In genomic region chr12:108915893-108916292, GRCm38 (mm10) we compare ENCODE assay signal across 8 mouse cellular contexts. TPM values are rescaled to one million over a fixed set of nuclear protein-coding genes. Genes with fewer than 3 reads are reported as not detected.
DNase-seq lines count a peak whose midpoint lies in the region; ATAC-seq and TF ChIP-seq lines count a peak whose summit lies in the region.

No protein-coding gene starts in this region.

- ATAC-seq in forebrain, postnatal 0 days: peak; percentile 91

- no peaks in the 10 kb centered on the region for H3K9me3 ChIP-seq in forebrain, postnatal 0 days (ENCODE audit: low read length)

- 17% methylated on average over 6 of the region's 6 CpGs for WGBS in forebrain, postnatal 0 days

- H3K36me3 ChIP-seq in forebrain, postnatal 0 days (ENCODE audit: insufficient read depth): no peaks in the 10 kb centered on the region; the same call in 1 of the 2 replicates

- peak overlapping the region; percentile 8; the same call in 1 of the 2 replicates for H3K4me2 ChIP-seq in forebrain, postnatal 0 days (ENCODE audit: low read depth)

- peak; percentile 65 for DNase-seq in layer of hippocampus, adult 11-12 months (ENCODE audit: low spot score)
- no peak for DNase-seq in layer of hippocampus, adult 9-10 months (ENCODE audit: low spot score)
- DNase-seq in forebrain, postnatal 0 days: peak; percentile 78
- peak; percentile 70 to 71 for DNase-seq in left cerebral cortex, postnatal 10 days (ENCODE audit: extremely low spot score in 1 of 2, low spot score in 2 of 2)
- DNase-seq in retina, embryonic 14.5 days (ENCODE audit: low spot score): peak; percentile 79
- DNase-seq in ovary, adult 18-20 months (ENCODE audit: low spot score): no peak
- no peak for DNase-seq in thymus, adult 18-20 months
- no peak for DNase-seq in adrenal gland, adult 8-10 months

- H3K4me1 ChIP-seq in forebrain, postnatal 0 days (ENCODE audit: insufficient read depth): peaks cover 27% of the 10 kb centered on the region; the same call in 1 of the 2 replicates

- no peak overlapping the region for H3K27ac ChIP-seq in forebrain, postnatal 0 days (ENCODE audit: low read depth, low read length)

- no peak overlapping the region for H3K4me3 ChIP-seq in forebrain, postnatal 0 days (ENCODE audit: low read depth, low read length)

- H3K27me3 ChIP-seq in forebrain, postnatal 0 days (ENCODE audit: insufficient read depth, low read length): no peaks in the 10 kb centered on the region

- no peak for TF ChIP-seq CTCF in forebrain, postnatal 0 days (IDR thresholded peaks at IDR 0.05; ENCODE audit: low read depth)

- intact Hi-C loops in left cerebral cortex, postnatal 10 days (cut with DNase I): no loop called here

- no peak overlapping the region for H3K9ac ChIP-seq in forebrain, postnatal 0 days

RNA-seq across cellular contexts. Expression of gene Wars, which starts 21.9 kb away (rescaled TPM):
- 91.6 and 92.5 TPM in 2 replicates for total RNA-seq in forebrain, postnatal 0 days (2014; rRNA removed)
- 99.8 and 108 TPM in 2 replicates for polyA plus RNA-seq in forebrain, postnatal 0 days (2015; fragmentation: Nextera tagmentation; extraction: Ambion mirVana)
- total RNA-seq in left cerebral cortex, postnatal 10 days (2021): 10 to 100 TPM; 90.4 to 92.5 TPM
- 10 to 100 TPM; 63.1 to 70.0 (median 66.8) TPM for total RNA-seq in adrenal gland, adult 8-10 months (2022)

RNA-seq across cellular contexts. Expression of gene Wdr25, which starts 22.5 kb away (rescaled TPM):
- total RNA-seq in forebrain, postnatal 0 days (2014; rRNA removed): 6.2 and 12.4 TPM in 2 replicates
- 4.6 and 5.3 TPM in 2 replicates for polyA plus RNA-seq in forebrain, postnatal 0 days (2015; fragmentation: Nextera tagmentation; extraction: Ambion mirVana)
- total RNA-seq in left cerebral cortex, postnatal 10 days (2021): 1 to 10 TPM; 5.8 to 6.1 TPM
- total RNA-seq in adrenal gland, adult 8-10 months (2022): 1 to 10 TPM; 8.1 to 9.6 (median 8.4) TPM

Comparison
In these comparisons a context has a peak if more than half of its experiments do, and no peak if none do; other contexts are left out.
1. DNase-seq: peak in layer of hippocampus, adult 11-12 months (single experiment), forebrain, postnatal 0 days (single experiment), left cerebral cortex, postnatal 10 days (2 of 2) and retina, embryonic 14.5 days (single experiment); none in layer of hippocampus, adult 9-10 months (single experiment), ovary, adult 18-20 months (single experiment), thymus, adult 18-20 months (0 of 2) and adrenal gland, adult 8-10 months (single experiment).